Mouse (Mus musculus) thymus, postnatal 14 days (tissue): ENCODE measurements around the gene 1700012P22Rik.
A peak's percentile ranks its signal among the peaks of the same experiment; 100 is the strongest.

ENCODE experiments used
- DNase-seq: peaks from one replicate; pipeline ENCODE4 v3.0.0; 2021

The 1700012P22Rik gene

DNA sequence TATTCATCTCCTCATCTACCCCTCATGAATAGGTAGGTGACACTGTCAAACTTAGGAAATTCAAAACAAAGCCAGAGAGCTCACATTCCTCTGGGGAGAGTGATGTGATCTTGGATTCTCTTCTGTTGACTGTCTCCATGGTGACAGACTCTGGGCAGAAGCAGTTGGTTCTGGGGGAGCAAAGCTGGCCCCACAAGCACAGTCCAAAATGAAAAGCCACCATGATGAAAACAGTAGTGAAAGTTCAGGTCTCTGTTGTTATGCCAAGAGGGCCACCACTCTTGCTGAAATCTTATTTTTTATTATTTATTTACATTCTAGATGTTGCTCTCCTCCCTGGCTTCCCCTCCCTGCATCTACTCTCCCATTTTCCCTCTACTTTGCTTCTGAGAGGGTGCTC, at the start of gene 1700012P22Rik:
TSS of gene 1700012P22Rik (minus strand) at position 101 of the 400 bp plus-strand sequence.
- no peak for DNase-seq

DNA sequence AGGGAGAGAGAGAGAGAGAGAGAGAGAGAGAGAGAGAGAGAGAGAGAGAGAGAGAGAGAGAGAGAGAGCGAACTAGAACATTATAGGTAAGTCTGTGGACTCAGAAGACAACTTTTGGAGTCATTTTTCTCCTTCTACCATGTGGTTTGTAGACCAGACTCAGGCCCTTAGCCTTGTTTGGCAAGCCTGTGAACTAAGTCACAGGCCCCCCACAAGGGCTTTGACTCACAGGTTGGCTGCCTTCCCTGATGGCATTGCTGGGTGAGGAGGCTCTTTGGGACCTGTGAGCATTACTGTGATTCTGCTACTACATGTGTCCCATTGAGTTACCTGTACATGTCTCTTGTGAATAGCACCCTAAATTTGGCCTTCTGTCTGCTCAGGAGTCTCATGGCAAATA, 29.5 kb upstream of the 1700012P22Rik start:
- no peak for DNase-seq

DNA sequence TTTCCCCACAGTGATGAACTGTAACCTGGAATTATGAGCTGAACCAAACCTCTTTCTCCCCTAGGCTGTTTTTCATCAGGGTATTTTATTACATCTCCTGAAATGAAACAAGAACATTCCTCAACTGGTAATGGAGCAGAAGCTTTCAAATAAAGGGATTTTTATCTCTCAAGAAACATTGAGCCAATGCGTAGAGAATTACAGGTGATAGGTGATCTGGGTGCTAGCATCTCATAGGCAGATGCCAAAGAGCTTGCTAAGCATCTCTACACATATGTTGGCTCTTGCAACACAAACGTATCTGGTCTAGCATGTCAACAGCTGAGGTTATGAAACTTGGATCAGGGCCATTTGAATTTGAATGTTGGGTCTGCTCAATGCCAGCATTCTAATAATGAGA, 26.6 kb upstream of the 1700012P22Rik start:
- no peak for DNase-seq

DNA sequence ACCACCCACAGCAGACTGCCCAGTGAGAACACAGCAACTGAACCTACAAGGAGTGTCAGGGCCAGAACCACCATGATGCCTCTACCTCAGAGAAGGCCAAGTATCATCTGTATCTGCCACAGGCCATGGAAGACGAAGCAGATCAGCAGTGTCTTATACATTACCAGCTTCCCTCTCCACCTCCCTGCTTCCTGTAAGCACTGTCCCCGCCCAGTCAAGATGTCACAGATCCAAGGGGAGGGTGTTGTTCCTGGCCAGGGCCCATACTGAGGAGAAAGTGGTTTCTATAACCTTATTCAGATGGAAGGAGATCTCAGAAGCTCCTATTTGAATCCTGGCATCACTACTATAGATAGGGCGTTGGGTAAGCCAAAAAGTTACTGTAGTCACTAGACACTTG, 25.1 kb upstream of the 1700012P22Rik start, which contains the start of gene Aadacl3:
TSS of gene Aadacl3 (minus strand) at position 101 of the 400 bp plus-strand sequence.
- DNase-seq, result no peak

DNA sequence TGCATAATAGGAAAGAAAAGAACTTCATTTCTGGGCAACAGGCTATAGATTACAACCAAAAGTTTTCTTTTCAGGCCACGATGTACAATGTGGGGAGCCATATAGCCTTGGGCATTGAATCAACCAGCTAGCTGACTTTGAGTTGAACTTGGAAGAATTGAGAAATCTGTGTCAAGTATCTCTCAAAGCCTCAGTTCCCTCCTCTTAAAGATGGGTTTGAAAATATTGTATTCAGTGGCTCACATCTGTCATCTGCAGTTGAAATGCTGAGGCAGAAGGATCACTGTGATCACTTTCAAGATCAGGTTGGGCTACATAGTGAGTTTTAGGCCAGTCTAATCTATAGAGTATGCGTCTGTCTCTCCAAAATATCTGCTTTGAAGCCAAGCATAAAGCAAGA, 14.6 kb upstream of the 1700012P22Rik start, which contains the start of gene Gm9944:
TSS of gene Gm9944 (minus strand) at position 101 of the 400 bp plus-strand sequence.
- DNase-seq, result no peak

DNA sequence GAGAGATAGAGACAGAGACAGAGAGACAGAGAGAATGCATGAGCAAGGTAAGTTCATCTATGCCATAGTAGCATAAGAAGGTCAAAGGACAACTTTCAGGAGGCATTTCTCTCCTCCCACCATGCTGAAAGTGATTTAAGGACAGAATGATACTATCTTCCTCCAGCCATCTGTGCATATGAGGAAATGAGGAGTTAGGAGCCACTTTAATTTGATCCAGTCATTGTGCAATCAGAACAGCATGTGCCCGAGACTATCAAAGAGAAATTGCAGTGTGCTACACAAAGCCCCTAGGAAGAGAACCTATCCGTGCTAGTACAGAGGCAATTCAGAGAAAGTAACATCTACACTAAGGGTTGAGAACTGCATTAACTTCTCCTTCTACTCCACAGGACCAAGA, 10.0 kb upstream of the 1700012P22Rik start:
- no peak for DNase-seq

DNA sequence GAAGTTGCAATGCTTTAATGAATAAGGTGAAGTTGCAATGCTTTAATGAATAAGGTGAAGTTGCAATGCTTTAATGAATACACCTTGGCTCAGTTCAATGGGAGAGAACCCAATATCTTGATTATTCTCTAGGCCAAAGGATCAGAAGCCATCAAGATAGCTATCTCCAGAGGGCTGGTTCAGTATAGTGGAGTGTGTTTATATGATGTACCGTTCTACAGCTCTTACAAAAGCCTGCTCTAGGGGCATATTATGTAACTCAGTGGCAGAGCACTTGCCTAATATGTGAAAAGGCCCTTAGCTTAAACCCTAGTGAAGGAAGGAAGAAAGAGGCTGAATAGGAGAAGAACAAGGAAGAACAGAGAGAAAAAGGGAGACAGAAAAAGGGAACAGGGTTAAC, 3.0 kb upstream of the 1700012P22Rik start:
- no peak for DNase-seq

DNA sequence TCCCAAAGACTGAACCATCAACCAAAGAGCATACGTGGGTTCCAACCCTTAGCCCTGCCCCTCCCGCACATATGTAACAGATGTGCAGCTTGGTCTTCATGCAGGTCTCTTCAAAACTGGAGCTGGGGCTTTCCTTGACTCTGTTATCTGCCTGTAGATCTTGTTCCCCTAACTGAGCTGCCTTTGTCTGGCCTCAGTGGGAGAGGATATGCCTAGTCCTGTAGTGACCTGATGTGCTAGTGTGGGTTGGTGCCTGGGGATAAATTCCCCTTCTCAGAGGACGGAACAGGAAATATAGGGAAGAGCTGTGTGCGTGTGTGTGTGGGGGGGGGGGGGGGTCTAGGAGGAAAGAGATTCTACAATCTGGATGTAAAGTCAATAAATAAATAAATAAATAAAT, 2.5 kb upstream of the 1700012P22Rik start:
- no peak for DNase-seq

DNA sequence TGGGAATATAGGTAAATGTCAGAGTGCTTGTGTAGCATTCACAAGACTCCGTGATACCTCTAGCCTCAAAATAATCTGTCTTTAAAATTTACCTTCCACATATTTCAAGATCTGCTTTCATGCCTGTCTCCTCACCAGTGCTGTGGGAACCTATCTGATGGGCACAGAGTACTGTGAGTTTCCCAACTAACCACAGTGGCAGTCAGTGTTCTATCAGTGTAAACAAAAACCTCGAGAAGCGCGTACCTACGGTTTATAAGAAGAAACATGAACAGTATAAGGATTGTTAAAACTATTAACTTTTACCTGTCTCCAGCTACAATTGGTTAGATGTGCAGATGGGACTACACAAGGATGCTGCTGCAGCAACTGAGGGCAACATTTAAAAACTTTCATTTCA, 5.4 kb downstream of the 1700012P22Rik start:
- DNase-seq, result no peak

DNA sequence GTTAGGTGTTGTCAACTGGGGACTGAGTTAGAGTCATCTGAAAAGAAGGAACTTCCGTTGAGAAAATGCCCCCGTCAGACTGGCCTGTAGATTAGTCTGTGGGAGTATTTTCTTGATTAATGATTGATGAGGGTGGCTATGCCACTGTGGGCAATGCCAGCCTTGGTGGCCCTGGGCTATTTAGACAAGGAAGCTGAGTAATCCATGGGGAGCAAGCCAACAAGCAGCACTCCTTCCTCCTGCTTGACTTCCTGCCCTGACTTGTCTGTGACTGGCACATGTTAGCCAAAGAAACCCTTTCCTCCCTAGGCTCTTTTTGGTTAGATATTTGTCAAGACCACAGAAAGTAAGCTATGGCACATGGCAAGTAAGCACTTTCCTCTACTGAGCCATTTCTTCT, 7.8 kb downstream of the 1700012P22Rik start:
- DNase-seq, result no peak

DNA sequence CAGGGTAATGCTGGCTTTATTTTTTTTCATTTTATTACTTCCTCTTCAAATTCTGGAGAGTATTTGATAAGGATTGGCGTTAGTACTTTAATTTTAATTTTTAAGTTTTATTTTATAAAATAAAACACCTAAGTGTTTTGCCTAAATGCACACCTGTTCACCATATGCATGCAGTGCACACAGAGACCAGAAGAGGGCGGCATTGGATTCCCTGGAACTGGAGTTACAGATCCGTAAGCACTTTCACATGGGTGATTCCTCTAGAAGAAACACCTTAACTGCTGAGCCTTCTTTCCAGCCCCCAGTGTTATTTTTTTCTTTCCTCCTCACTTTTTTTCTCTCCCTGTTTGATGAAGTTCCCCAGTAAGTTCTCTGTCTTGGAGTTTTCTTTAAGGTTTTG, 9.7 kb downstream of the 1700012P22Rik start:
- peak; percentile 30 for DNase-seq

DNA sequence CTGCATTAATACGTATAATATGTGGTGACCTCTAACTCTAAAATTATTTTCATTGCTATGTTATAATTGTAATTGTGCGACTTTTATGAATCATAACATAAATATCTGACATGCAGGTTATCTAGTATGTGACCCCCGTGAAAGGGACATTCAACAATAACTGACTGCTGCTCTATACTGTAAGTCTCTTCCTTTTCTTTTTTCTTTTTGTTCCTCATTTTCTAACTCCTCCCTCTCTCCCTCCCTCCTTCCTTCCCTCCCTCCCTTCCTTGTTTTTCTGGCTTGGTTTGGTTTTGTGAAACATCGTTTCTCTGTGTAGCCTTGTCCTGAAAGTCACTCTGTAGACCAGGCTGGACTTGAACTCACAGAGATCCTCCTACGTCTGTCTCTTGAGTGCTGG, 14.0 kb downstream of the 1700012P22Rik start:
- DNase-seq, result no peak

DNA sequence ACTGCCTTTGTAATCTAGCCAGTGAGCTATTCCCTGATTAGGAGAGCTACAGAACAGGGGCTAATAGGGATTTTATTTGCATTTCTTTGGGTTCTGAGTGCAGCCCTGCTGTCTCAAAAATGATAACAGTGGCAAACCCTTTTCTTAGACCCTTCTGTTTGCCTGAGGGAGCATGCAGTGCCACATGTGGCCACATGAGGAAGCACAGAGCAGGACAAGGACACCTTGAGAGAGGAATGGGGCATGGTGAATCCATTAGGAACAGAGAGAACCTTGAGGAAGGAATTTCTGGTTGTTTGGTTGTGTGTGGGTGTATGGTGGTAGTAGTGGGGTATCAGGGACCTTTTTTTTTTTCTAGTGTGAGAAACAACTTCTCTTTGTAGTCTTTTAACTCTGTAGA, 17.9 kb downstream of the 1700012P22Rik start:
- DNase-seq, result no peak

DNA sequence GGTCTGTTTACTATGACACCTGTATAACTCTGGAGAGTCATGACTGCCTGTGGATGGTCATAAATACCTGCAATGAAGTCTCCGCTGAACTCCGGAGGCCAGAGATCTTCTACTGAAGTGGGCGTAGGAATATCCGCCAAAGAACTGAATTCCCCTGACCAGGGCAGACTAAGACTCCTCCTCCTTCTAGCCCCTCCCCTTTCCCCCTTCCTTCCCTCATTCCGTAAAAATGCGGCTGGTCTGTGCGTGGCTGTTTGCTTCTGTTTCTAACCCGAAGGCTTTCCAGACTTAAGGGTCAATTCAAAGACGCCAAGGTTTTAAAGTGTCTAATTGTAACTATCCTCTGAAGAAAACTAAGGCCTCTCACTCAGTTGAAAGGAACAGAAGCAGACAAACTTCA, 30.3 kb downstream of the 1700012P22Rik start, which contains the start of gene Pramef12:
TSS of gene Pramef12 (minus strand) at position 175 of the 400 bp plus-strand sequence.
- DNase-seq, result no peak

DNA sequence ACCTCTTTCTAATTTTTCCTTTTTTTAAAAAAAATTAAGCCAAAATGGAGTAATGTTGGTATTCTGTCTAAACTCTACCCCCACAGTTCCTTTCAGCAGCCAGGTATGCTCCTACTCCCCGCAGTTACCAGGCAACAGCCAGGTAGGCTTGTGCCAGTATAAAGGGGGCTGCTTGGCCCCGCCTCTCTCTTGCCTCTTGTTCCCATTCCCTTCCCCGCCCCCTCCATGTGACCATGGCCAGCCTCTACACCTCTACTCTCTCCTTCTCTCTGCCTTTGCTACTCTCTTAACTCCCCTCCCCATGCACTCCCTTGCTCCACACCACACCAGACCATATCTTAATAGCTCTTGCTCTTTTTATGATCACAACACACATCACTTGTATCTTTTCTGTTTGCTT, 32.3 kb downstream of the 1700012P22Rik start:
- no peak for DNase-seq

DNA sequence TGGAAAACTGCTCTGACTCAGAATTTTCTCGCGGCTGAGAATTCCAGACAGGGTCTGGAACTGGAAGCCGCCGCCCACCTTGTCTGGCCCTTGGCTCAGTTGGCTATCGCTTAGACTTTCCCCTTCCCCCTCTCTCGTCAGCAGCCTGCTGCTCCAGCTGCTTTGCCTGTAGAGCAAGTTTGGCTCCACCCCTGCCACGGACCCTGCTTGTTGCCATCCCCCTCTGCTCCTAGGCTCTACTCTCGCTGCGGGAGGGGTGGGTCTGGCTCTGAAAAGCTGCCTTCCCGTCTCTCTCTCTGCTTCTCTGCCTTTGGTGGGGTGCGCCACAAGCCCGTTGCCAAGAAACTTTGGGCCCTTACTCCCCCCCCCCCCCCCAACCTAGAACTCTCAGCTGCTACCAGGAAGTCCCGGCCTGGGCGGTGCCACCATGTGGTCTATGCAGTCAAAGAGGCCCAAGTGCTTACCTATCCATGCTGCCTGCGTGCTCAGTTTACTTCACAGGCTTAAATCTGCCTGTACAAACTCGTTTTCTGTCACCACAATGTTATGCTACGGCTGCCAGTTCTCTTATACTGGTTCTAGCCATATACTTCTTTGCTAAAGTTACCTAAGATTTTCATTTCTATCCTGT, 34.0 kb downstream of the 1700012P22Rik start:
- peak; percentile 6 for DNase-seq

DNA sequence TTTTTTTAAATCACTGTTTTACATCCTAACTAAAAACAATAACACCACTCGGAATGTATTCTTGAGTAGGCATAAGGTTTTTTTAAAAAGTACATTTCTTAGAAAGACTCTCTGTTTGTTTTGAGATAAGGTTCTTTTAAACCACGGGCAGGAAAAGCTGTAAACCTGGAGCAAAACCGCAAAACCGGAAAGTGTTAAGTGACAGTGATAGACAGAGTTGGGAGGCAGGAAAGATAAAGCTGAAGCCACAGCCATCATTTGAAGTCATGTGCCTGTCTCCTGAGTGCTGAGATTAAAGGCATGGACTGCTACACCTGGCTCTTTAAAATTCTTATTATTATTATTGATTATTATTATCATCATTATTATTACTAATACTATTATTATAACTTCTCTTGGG, 35.9 kb downstream of the 1700012P22Rik start:
- no peak for DNase-seq

DNA sequence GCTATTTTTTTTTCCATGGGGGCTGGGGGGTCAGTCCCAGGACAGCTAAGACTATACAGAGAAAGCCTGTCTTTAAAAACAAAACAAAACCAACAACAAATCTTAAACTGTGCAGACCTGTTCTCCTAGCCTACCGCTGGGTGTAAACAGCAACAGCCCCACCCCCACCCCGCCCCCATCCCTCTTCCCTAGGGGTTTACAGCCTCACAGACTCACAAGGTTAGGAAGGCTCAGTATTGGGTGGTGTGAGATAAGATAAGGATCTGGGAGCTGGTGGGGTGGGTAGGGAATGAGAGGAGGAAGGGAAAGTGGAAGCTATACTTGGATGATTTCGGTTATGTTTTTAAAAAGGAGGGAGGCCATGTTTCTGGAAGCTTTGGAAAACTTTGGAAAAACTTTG, 42.3 kb downstream of the 1700012P22Rik start:
- no peak for DNase-seq

DNA sequence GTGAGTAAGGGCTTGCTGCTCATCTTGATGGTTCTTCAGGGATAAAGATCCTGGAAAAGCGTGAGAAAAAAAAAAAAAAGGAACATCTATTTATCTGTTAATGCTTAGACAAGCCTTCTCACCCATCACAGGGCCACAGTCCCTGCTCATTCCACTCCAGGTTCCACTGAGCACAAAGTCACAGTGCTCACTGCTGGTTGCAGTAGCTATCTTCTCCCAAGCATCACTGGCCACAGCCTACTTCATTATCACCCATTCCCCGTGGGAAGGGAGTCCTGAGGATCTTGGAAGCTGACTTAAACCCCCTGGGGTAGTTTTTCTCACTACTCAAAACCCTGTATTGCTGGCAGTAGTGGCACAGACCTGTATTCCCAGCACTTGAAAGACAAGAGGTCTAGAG, 60.7 kb downstream of the 1700012P22Rik start, which contains the start of gene Pramef20:
TSS of gene Pramef20 (minus strand) at position 23 of the 400 bp plus-strand sequence.
- DNase-seq, result no peak
